Mouse (Mus musculus): Measurements from ENCODE around the gene Mrrf. TPM values are rescaled to one million over a fixed set of nuclear protein-coding genes. Genes with fewer than 3 reads are reported as not detected.

The Mrrf gene
- polyA plus RNA-seq, 1 experiment from 2014 or later: 30.4 TPM

- Histone ChIP-seq H3K4me2 (no peak overlapping the region), H3K9me3 (ENCODE audit: low read depth, low read length) (no peaks in the 10 kb centered on the region), H3K27ac (ENCODE audit: low read depth) (no peak overlapping the region), H3K9ac (no peak overlapping the region), H3K36me3 (ENCODE audit: insufficient read depth) (no peaks in the 10 kb centered on the region), H3K27me3 (ENCODE audit: insufficient read depth, low read length) (no peaks in the 10 kb centered on the region), H3K4me3 (ENCODE audit: low read depth, low read length) (no peak overlapping the region), H3K4me1 (ENCODE audit: insufficient read depth) (peaks cover 22% of the 10 kb centered on the region)
- no peak for DNase-seq
- 72% methylated on average over 3 of the region's 3 CpGs for WGBS
- TF ChIP-seq CTCF (IDR thresholded peaks at IDR 0.05; ENCODE audit: low read depth): peak; percentile 27; the same call in 1 of the 2 replicates
- ATAC-seq (ENCODE audit: insufficient read depth): no peak
Measured at GRCm38 (mm10) chr2:36238467-36238866, 102.3 kb downstream of the Mrrf start.

GRCm38 (mm10) chr2:36238951-36239350 is 102.8 kb downstream of the Mrrf start:
- Histone ChIP-seq H3K4me2 (no peak overlapping the region), H3K4me1 (ENCODE audit: insufficient read depth) (peaks cover 22% of the 10 kb centered on the region), H3K4me3 (ENCODE audit: low read depth, low read length) (no peak overlapping the region), H3K36me3 (ENCODE audit: insufficient read depth) (no peaks in the 10 kb centered on the region), H3K27me3 (ENCODE audit: insufficient read depth, low read length) (no peaks in the 10 kb centered on the region), H3K9ac (no peak overlapping the region), H3K9me3 (ENCODE audit: low read depth, low read length) (no peaks in the 10 kb centered on the region), H3K27ac (ENCODE audit: low read depth) (no peak overlapping the region)
- DNase-seq: no peak
- TF ChIP-seq CTCF (IDR thresholded peaks at IDR 0.05; ENCODE audit: low read depth): no peak
- 71% methylated on average over 2 of the region's 2 CpGs for WGBS
- ATAC-seq (ENCODE audit: insufficient read depth): no peak

Other genes with a start within 250 kb of the Mrrf start
- 1.2 TPM in 2 replicates for gene Ttll11, start 156.5 kb upstream of the Mrrf start, polyA plus RNA-seq (2014; fragmentation: Nextera tagmentation; extraction: Ambion mirVana)
- 247 TPM in 2 replicates for gene Ndufa8, start 87.0 kb upstream of the Mrrf start, polyA plus RNA-seq (2014; fragmentation: Nextera tagmentation; extraction: Ambion mirVana)
- 0.54 and 1.0 TPM in 2 replicates for gene Morn5, start 86.9 kb upstream of the Mrrf start, polyA plus RNA-seq (2014; fragmentation: Nextera tagmentation; extraction: Ambion mirVana)
- 10.8 and 12.8 TPM in 2 replicates for gene Lhx6, start 31.0 kb upstream of the Mrrf start, polyA plus RNA-seq (2014; fragmentation: Nextera tagmentation; extraction: Ambion mirVana)
- 71.1 and 76.4 TPM in 2 replicates for gene Rbm18, start 384 bp downstream of the Mrrf start, polyA plus RNA-seq (2014; fragmentation: Nextera tagmentation; extraction: Ambion mirVana)
- gene Ptgs1, start 94.0 kb downstream of the Mrrf start, polyA plus RNA-seq (2014; fragmentation: Nextera tagmentation; extraction: Ambion mirVana): 30.2 and 33.4 TPM in 2 replicates
- not detected in 2 replicates for gene Olfr338, start 237.1 kb downstream of the Mrrf start, polyA plus RNA-seq (2014; fragmentation: Nextera tagmentation; extraction: Ambion mirVana)